Mouse (Mus musculus): ENCODE results near the gene Gstt1.

Gstt1 gene

DNA sequence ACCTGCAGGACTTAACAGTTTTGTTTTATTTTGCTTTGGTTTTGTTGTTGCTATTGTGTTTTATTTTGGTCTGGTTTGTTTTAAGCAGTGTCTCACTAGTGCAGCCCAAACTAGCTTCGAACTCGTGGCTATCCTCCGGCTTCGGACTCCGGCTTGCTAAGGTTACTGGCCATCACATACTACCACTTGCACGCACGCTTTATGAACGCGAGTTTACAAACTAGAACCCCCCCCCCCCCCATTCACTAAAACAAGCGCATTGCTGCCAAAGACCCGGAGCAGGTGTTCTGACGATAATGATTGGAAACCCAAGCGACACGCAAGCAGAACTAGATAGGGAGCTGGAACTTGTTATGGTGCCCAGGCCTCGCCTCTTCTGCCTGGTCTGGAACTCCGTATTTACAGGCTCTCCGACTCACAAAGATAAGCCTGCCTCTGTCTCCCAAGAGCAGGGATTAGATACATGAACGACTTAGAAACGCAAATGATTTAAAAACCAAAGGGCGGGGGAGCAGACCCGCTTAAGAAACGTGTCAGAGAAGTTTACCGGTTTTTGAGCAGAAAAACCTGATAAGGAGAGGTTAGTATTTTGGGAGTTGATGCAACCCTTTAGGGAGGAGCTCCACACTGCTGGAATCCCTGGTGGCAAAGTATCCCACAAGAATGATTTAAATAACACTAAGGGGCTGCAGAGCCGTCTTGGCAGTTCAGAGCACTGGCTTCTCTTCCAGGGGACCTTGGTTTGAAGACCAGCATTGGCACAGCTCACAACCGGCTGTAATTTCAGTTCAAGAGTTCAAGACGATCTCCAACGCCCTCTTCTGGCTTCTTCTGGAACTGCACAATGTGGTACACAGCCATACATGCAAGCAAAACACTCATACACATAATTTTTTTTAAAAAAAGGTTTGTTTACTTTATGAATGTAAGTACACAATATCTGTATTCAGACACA is 33.6 kb downstream of the Gstt1 start:
- in situ Hi-C loops (cut with MseI, MboI), result loop anchor here in 1 of 2 experiments (10.0 kb wide), 1 partner anchor 170 kb away; the partner anchor contains the start of genes Chchd10 and Mmp11

DNA sequence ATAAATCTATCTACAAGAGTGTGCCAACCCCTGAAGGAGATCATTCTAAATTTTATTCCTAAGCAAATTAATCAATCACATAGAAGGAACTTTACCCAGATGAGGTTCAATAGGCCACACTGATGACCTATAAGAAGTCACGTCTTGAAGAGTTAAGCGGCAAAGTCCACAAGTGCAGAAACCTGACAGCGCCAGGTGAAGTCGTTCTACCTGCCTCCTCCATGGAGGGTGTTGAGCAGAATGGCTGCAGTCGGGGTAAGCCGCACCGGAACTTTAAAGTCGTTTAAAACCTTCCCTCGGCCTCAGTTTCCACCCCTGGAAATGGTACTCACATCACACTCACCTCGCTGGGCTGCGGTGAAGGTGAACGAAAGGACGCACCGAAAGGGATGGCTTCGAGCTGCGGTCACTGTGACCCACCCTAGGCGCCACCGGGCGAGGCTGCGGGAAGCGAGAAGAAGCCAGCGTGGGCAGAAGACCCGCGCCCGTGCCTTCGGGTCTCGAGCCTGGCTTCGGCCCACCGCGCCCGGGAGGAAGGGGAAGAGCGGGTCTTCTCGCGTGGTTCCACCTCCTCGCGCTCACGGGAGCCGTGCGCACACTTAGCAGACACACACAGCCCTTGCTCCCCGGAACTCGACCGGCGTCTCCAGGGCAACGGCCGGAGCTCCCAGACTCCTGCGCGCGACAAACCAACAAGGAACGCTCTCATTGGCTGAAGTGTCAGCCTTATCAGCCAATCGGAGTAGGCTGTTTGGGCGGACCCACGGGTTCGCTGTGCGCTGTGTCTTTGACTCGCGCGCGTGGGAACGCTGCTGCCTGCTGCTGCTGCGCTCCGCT is 34.5 kb downstream of the Gstt1 start, which contains the start of gene Cabin1:
Gene Cabin1 (minus strand): TSS at position 660 of the 837 bp plus-strand sequence.
- in situ Hi-C loops (cut with MseI, MboI), result loop anchor here in 1 of 2 experiments (10.0 kb wide), 1 partner anchor 171 kb away; the partner anchor contains the start of genes Chchd10 and Mmp11

GRCm38 (mm10) chr10:75762413-75762812 is 36.0 kb downstream of the Gstt1 start:
- in situ Hi-C loops (cut with MseI, MboI), result loop anchor here in 1 of 2 experiments (10.0 kb wide), 1 partner anchor 172 kb away; the partner anchor contains the start of genes Chchd10 and Mmp11

GRCm38 (mm10) chr10:75760311-75760710 is 38.1 kb downstream of the Gstt1 start:
- in situ Hi-C loops (cut with MseI, MboI), result loop anchor here in 1 of 2 experiments (10.0 kb wide), 1 partner anchor 174 kb away; the partner anchor contains the start of genes Chchd10 and Mmp11

DNA sequence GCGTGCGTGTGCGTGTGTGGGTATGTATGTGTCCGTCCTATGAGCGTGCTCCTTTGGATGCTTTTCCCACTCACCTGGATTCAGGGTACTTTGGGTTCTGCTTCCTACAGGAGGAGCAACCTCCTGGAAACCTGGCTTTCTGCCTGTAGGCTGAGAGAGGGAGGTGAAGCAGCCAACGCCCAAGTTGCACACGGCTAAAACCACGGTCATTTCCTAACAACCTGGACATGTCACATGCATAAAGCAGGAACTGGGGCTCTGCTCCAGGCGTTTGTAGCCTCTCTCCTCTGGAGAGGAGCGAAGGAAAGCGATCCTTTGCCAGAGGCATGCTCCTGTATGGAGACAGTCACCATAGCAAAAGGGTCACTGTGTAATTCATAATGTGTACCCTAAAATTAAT is 41.7 kb downstream of the Gstt1 start:
- in situ Hi-C loops (cut with MseI, MboI), result no loop called here

- in situ Hi-C loops (cut with MseI, MboI), result loop anchor here in 1 of 2 experiments (10.0 kb wide), 1 partner anchor 211 kb away; the partner anchor contains the start of gene Gm5134
These were observed 54.4 kb downstream of the Gstt1 start for GRCm38 (mm10) chr10:75744017-75744416.

- in situ Hi-C loops (cut with MseI, MboI), result loop anchor here in 1 of 2 experiments (10.0 kb wide), 1 partner anchor 211 kb away; the partner anchor contains the start of gene Gm5134
These were observed 55.0 kb downstream of the Gstt1 start for GRCm38 (mm10) chr10:75743369-75743768.

GRCm38 (mm10) chr10:75740866-75741265 is 57.5 kb downstream of the Gstt1 start:
- in situ Hi-C loops (cut with MseI, MboI), result loop anchor here in 1 of 2 experiments (10.0 kb wide), 1 partner anchor 214 kb away; the partner anchor contains the start of gene Gm5134

All from mouse trophoblast stem cell (cell line).